Mouse (Mus musculus) embryonic fibroblast, embryonic 13.5 days (primary cell): ENCODE measurements around the gene Gm10778. TPM values are rescaled to one million over a fixed set of nuclear protein-coding genes. Genes with fewer than 3 reads are reported as not detected.
A peak's percentile ranks its signal among the peaks of the same experiment; 100 is the strongest.
"Not testable (repeated sequence)": the region's sequence is repeated elsewhere in the genome, so short reads cannot be mapped to it uniquely, and the experiment has no call there.

Experiments
- H3K27ac ChIP-seq: 2 replicates; pipeline ENCODE4 v1.5.1; 2012; ENCODE audit warnings: low read length, control low read depth, inconsistent platforms; ENCODE audit not compliant: insufficient read depth
- H3K4me1 ChIP-seq: 2 replicates; pipeline ENCODE4 v1.6.1; 2011; ENCODE audit warnings: low read length; ENCODE audit not compliant: control insufficient read depth, insufficient read depth
- H3K4me3 ChIP-seq: 2 replicates; pipeline ENCODE4 v1.5.1; 2011; ENCODE audit warnings: mild to moderate bottlenecking, control low read depth, low read length; ENCODE audit not compliant: insufficient read depth
- CTCF ChIP-seq: IDR thresholded peaks from 2 replicates; pipeline ENCODE4 v1.5.1; 2011; ENCODE audit warnings: mild to moderate bottlenecking, control low read depth, low read length, moderate library complexity, borderline replicate concordance; ENCODE audit not compliant: insufficient read depth
- POLR2A ChIP-seq: IDR thresholded peaks from 2 replicates; pipeline ENCODE4 v1.6.1; 2011; ENCODE audit warnings: low read depth, mild to moderate bottlenecking, control low read depth, low read length, moderate library complexity
- polyA plus RNA-seq: library from polyadenylated mRNA; stranded (reverse); fragments of >200 nt; gene quantifications from 2 replicates; pipeline ENCODE4 v1.2.4, GENCODE M21; 2011; ENCODE audit warnings: low read depth; ENCODE audit not compliant: missing spikeins, insufficient read length

The Gm10778 gene
- polyA plus RNA-seq, 1 experiment: 2.7 TPM

DNA sequence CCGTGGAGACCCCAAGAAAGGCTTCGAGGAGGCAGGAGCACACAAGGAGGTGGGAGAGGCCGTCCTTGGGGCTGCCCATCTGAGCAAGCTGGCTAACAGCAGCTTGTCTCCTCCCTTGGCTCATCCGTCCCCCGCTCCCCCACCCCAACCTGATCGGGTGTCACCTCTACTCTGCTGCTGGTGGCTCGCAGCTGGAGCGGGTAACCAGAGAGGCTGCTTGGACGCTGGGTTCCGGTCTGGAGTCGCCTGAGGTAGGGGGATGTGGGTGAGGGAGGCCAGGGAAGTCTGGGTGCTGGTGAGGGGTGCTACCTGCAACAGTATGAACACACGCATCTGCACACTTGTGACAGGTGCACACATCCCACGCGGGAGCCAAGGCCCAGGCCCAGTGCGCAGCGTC lies 20.5 kb upstream of the Gm10778 start, which contains the start of gene Ankrd24:
TSS of gene Ankrd24 (plus strand) at position 151 of the 400 bp plus-strand sequence.
- peak within 1 kb of the TSS; percentile 61 for H3K4me3 ChIP-seq
- TF ChIP-seq CTCF (no peak), POLR2A (no peak)
- peak within 1 kb of the TSS; percentile 78 for H3K27ac ChIP-seq
- no peaks in the 10 kb centered on the region for H3K4me1 ChIP-seq

DNA sequence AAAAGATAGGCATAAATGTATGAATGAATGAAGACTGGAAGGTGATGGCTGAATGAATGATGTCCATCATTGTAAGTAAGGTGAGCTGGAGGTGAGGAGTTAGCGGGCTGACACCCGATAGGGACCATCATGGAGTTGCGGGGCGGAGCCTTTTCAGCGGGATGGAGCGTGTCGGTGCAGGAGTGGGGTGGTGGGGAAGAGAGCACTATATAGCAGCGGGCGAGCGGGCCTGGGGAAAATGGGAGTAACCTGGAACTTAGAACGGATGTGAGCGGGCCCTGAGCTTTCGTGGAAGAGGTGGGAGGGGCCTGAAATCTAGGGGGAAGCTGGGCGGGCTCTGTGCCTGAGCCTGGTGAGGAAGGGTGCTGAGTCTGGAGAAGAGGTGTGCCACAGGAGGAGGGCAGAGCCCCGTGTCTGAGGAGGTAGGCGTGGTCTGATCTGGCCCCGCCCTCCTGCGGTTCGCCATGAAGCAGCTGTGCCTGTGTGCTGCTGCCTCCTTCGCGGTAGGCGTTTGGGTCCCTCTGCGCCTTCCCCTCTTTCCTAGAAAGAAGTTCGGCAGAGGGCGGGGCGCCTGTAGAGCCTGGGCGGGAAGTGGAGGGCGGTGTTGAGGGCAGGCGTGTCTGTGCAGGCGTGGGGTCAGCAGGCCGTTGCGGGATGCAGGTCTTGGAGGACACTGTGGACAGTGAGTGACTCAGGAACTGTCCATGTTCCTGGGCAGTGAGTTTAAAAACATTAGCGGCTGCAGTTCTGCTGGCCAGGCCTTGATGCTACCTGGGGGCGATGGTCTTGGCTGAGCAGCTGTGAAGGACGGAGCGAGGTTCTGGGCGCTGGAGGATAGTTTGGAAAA lies 15.4 kb upstream of the Gm10778 start:
- Histone ChIP-seq H3K27ac (no peak overlapping the region), H3K4me1 (no peaks in the 10 kb centered on the region), H3K4me3 (peak overlapping the region; percentile 23)
- TF ChIP-seq POLR2A (peak; percentile 78), CTCF (no peak)

DNA sequence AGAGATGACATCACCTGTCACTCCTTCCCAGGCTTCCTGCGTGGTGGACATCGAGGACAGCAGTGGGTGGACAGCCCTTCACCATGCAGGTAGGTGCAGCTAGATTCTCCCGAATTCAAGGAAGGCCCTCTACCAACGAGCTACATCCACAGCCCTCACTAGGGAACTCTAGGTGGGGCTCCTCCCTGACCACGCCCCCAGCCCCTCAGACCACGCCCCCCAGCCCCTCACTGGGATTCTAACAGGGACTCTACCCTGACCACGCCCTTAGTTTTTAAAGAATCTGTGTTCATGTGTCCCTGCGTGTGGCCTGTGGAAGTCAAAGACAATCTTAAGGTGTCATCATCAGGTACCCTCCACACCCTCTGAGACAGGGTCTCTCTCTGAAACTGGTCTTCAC lies 12.5 kb upstream of the Gm10778 start:
- Histone ChIP-seq H3K4me1 (no peaks in the 10 kb centered on the region), H3K27ac (no peak overlapping the region), H3K4me3 (no peak overlapping the region)
- TF ChIP-seq POLR2A (no peak), CTCF (no peak)

DNA sequence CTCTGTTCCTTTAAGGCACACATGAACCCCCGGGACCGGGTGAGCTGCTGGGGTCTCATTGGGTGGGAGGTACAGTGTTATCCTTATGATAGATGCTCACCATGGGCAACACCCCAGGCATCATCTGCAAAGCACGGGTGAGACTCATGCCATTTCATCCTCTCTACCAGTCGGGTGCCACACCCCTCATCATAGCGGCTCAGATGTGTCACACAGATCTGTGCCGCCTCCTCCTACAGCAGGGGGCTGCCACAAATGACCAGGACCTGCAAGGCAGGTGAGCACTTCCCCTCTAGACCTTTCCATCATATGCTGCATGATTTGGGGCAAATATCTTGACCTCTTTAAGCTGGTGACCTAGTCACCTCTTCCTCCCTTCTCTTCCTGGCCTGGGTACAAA lies 10.8 kb upstream of the Gm10778 start:
- Histone ChIP-seq H3K27ac (no peak overlapping the region), H3K4me3 (no peak overlapping the region), H3K4me1 (no peaks in the 10 kb centered on the region)
- TF ChIP-seq POLR2A (no peak), CTCF (no peak)

DNA sequence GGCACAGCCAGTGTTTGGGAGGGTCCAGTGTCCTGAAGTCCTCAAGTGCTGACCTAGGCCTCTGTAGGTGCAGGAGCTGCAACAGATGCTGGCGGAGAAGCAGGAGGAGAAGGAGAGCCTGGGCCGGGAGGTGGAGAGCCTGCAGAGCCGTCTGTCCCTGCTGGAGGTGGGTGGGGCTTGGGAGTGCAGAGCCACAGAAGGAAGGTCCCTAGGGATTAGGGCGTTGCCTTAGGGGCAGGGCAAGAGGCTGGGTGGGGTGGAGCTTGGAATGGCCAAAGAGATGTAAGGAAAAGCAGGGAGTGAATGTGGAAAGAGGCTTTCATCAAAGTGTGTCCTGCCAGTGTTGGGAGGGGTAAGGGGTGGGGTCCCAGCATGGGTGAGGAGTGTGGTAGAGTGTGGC lies 8.0 kb upstream of the Gm10778 start:
- H3K4me1 ChIP-seq, H3K27ac ChIP-seq, H3K4me3 ChIP-seq: not testable (repeated sequence)

GRCm38 (mm10) chr10:81641566-81641965 lies 7.3 kb upstream of the Gm10778 start:
- TF ChIP-seq CTCF: no peak
- no peak for TF ChIP-seq POLR2A
- H3K4me3 ChIP-seq: no peak overlapping the region
- no peaks in the 10 kb centered on the region for H3K4me1 ChIP-seq
- H3K27ac ChIP-seq: no peak overlapping the region

DNA sequence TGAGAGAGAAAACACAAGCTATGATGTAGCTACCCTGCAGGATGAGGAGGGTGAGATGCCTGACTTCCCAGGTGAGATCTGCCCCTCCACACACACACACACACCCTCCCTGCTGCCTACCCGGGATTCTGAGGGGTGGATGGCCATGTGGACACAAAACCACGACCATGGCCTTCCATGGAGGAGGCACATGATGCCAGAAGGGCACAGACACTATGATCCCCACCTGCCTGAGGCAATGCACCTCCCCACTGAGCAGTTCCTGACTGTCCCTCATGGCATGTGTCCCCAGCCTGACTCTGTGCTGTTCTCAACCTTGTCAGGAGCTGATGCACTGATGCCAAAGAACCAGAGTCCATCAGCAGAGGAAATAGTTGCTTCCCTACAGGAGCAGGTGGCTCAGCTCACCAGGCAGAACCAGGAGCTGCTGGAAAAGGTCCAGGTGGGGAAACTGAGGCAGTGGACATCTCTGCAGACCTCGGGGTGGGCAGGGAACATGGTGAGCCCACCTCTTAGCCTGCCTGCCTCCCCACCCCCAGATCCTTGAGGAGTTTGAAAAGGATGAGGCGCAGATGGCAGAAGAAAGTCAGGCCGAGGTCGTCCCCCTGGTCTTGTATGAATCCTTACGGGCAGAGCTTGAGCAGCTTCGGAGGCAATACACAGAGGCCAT lies 6.7 kb upstream of the Gm10778 start:
- Histone ChIP-seq H3K4me3 (0 out of 2 replicates have a peak overlapping the region, but pooled peaks have one; percentile 58), H3K4me1 (no peaks in the 10 kb centered on the region), H3K27ac (no peak overlapping the region)
- no peak for TF ChIP-seq CTCF
- peak; percentile 18; the same call in 1 of the 2 replicates for TF ChIP-seq POLR2A

DNA sequence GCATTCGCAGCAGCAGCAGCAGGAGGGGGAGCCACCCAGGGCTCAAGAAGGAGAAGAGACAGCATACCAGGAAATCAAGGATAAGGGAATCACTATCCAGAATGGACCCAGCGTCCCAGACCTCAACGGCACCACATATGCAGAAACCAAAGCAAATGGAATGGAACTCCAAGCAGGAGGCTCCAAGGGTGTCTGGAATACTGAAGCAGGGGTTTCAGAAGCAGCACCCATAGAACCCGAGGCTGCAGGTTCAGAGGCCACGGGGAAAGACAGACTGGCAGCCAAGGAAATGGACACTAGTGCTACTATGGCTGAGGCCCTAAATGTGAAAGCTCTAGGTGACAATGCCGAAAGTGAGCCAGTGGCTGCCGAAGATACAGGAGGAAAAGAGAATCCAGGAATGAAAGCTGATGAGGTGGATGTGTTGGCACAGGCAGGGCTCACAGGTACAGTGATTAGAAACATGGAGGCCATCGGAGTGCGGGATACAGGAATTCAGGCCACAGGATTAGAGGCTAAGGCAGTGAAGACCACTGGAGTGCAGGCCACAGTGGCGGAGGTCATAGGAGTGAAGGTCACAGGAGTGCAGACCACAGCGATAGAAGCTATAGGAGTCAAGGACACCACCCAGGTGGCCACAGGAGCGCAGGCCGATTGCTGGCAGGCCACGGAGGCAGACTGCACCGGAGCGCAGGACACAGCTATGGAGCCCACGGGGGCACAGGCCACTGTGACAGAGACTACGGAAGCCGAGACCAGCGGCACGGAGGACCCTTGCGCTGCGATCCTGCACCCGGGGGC lies 6.0 kb upstream of the Gm10778 start:
- TF ChIP-seq POLR2A: no peak
- no peak for TF ChIP-seq CTCF
- H3K4me3 ChIP-seq: peak overlapping the region; percentile 58
- peak overlapping the region; percentile 72 for H3K27ac ChIP-seq
- H3K4me1 ChIP-seq: no peaks in the 10 kb centered on the region

DNA sequence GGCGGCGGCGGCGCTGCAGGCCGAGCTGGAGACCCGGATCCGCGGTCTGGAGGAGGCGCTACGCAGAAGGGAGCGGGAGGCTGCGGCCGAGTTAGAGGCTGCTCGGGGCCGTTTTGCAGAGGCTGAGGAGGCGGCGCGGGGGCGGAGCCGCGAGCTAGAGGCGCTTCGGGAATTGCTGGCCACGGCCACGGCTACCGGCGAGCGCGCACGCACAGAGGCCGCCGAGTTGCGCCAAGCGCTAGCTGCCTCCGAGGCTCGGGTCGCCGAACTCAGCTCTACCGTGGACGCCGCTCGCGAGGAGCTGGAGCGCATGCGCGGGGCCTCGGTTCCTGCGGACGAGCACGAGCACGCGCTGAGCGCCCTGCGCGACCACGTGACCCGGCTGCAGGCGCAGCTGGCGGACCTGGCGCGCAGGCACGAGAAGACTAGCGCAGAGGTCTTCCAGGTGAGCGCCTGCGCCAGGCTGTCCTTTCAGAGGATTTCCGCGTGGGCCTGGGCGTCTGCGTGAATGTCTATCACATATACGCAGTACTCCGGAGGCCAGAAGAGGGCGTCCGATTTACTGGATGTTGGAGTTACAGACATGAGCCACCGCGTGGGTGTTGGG lies 5.3 kb upstream of the Gm10778 start:
- H3K4me1 ChIP-seq: no peaks in the 10 kb centered on the region
- H3K27ac ChIP-seq: peak overlapping the region; percentile 72
- H3K4me3 ChIP-seq: peak overlapping the region; percentile 58
- TF ChIP-seq CTCF (no peak), POLR2A (peak; percentile 83)
